Mouse (Mus musculus) hindbrain, embryonic 15.5 days (tissue): ENCODE measurements around the gene Gm43517. TPM values are rescaled to one million over a fixed set of nuclear protein-coding genes. Genes with fewer than 3 reads are reported as not detected.

Experiments
- ATAC-seq: fragments of 200-750 bp; cut with Nextera tagmentation; 2 replicates; pipeline ENCODE4 v1.8.0; 2017; ENCODE audit warnings: low read depth, moderate number of reproducible peaks, moderate TSS enrichment; ENCODE audit not compliant: low FRiP score
- H3K27ac ChIP-seq: fragments of 300-500 bp; sonication (generic); replicated peaks from 2 replicates; pipeline ENCODE4 v1.5.1; 2015; ENCODE audit warnings: mild to moderate bottlenecking, inconsistent platforms
- H3K27me3 ChIP-seq: fragments of 300-500 bp; sonication (generic); 2 replicates; pipeline ENCODE4 v1.6.1; 2015; ENCODE audit warnings: control low read depth, inconsistent platforms
- H3K36me3 ChIP-seq: fragments of 300-500 bp; sonication (generic); 2 replicates; pipeline ENCODE4 v1.6.1; 2015; ENCODE audit warnings: control low read depth, inconsistent platforms
- H3K4me1 ChIP-seq: fragments of 300-500 bp; sonication (generic); replicated peaks from 2 replicates; pipeline ENCODE4 v1.6.1; 2015; ENCODE audit warnings: control low read depth, inconsistent platforms
- H3K4me2 ChIP-seq: fragments of 300-500 bp; sonication (generic); 2 replicates; pipeline ENCODE4 v1.6.1; 2015; ENCODE audit warnings: moderate library complexity, mild to moderate bottlenecking, inconsistent platforms
- H3K4me3 ChIP-seq: fragments of 300-500 bp; sonication (generic); 2 replicates; pipeline ENCODE4 v1.5.1; 2015; ENCODE audit warnings: mild to moderate bottlenecking, inconsistent platforms
- H3K9ac ChIP-seq: fragments of 300-500 bp; sonication (generic); 2 replicates; pipeline ENCODE4 v1.6.1; 2015; ENCODE audit warnings: inconsistent platforms
- H3K9me3 ChIP-seq: fragments of 300-500 bp; sonication (generic); 2 replicates; pipeline ENCODE4 v1.6.1; 2016; ENCODE audit warnings: control low read depth, inconsistent platforms
- WGBS: fragments of 180-500 bp; shearing (Covaris S2); methylation state at CpG from one replicate; pipeline ENCODE4 v1.1.7; 2015; 5-methylcytosine and 5-hydroxymethylcytosine counted together
- polyA plus RNA-seq: library from polyadenylated mRNA; unstranded; fragments of >200 nt; fragmentation: Nextera tagmentation; extraction: Ambion mirVana; gene quantifications from 2 replicates; pipeline ENCODE4 v1.2.1, GENCODE M21; 2015

Gm43517 gene
- polyA plus RNA-seq, 1 experiment from 2014 or later: not detected

DNA sequence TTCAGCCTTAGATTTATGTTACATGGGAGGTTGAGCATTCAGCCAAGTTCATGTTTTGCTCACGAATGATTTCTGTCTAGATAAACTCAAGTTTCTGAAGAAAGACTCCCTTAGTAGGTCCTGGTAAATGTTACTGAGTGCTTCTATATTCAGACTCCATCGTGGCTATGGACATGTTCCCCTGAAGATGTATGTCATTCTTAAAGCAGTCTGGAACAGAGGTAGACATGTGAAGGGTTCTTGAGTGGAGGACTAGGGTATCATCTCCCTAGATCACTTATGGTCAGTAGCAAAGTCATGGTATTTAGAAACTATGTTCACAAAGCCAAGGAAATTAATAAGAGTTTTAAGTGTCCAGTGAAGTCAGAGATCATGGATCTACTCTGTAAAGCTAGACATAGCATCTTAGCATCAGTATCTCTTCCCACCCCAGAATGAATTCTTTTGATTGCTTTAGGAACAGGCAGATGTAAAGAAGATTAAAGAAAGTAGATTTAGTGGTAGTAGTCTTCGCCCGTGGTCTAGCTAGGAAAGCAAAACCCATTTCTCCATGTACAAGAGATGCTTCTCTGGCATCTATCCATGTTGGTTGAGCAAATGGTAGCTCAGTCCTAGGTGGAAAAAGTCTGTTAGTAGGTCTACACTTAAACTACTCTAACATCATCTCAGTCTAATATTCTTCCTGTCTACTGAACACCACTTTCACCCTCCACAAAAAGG, 12.6 kb downstream of the Gm43517 start:
- ATAC-seq: no peak
- Histone ChIP-seq H3K36me3 (no peaks in the 10 kb centered on the region), H3K27me3 (peaks cover 69% of the 10 kb centered on the region), H3K4me2 (no peak overlapping the region), H3K4me3 (no peak overlapping the region), H3K9me3 (no peaks in the 10 kb centered on the region), H3K9ac (no peak overlapping the region), H3K4me1 (peaks cover 10% of the 10 kb centered on the region), H3K27ac (no peak overlapping the region)
- WGBS: 23% methylated on average over 4 of the region's 4 CpGs

DNA sequence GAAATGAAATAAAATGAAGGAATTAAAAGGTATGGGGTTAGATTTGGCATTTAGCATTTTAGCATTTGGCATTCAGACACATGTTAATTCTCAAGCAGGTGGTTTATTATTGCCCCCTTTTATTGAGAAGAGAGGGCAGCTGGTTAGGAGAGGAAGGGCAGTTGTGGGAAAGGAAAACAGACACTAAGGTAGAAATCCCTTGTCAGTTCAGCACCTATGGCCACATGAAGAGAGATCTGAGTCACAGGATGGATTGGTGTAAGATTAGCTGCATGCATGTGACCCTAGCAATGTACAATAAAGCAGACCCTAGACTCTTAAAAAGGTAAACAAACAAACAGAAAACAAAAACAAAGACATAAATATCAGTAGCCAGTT, 13.2 kb downstream of the Gm43517 start:
- ATAC-seq: no peak

DNA sequence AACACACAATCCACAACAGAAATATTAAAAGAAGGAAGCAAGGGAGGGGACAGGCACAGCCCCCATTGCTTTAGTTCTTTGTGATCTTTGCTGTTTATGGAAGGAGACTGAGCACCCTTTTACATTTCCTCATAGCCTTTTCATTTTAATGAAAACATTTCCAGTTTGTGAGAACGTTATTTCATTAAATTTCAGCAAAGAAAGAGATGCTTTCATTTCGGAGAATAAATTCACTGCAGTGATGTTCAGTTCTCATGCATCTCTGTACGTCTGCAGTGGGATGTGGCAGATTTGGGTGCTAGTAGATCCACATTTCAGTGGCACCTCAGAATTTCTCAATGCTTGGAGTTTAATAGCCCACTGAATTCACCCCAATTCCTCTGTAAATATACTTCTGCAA, 13.7 kb downstream of the Gm43517 start:
- no peaks in the 10 kb centered on the region for H3K9me3 ChIP-seq
- WGBS: 22% methylated on average over 3 of the region's 3 CpGs
- no peaks in the 10 kb centered on the region for H3K36me3 ChIP-seq
- no peak overlapping the region for H3K27ac ChIP-seq
- H3K4me1 ChIP-seq: peaks cover 10% of the 10 kb centered on the region
- peaks cover 74% of the 10 kb centered on the region for H3K27me3 ChIP-seq
- H3K4me3 ChIP-seq: no peak overlapping the region
- H3K9ac ChIP-seq: no peak overlapping the region
- ATAC-seq: no peak
- no peak overlapping the region for H3K4me2 ChIP-seq

More for the DNA sequence above, 13.2 kb downstream of the Gm43517 start:
- Histone ChIP-seq H3K4me3 (no peak overlapping the region), H3K9me3 (no peaks in the 10 kb centered on the region), H3K4me2 (no peak overlapping the region), H3K36me3 (no peaks in the 10 kb centered on the region), H3K27ac (no peak overlapping the region), H3K9ac (no peak overlapping the region), H3K4me1 (peaks cover 10% of the 10 kb centered on the region), H3K27me3 (peaks cover 72% of the 10 kb centered on the region)

DNA sequence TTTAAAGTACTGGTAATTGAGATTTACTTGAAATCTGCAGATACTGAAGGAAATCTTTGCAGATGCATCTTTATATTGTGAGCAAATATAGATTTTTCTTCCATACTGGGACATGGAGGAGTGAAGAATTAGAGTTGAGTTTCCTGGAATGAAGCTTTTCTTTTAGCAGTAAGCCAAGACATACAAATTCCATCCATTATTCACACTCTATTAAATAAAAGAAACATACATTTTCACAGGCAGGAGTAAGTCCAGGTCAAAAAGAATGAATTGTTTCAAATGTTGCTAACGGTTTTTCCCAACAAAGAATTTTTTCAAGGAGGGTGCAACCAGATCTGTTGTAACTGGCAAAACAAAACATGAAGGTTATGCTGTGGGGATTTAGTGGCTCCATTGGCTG, 14.6 kb downstream of the Gm43517 start:
- H3K9me3 ChIP-seq: no peaks in the 10 kb centered on the region
- H3K9ac ChIP-seq: no peak overlapping the region
- H3K27ac ChIP-seq: no peak overlapping the region
- no peaks in the 10 kb centered on the region for H3K36me3 ChIP-seq
- ATAC-seq: no peak
- 7% methylated on average over 1 of the region's 1 CpGs for whole genome bisulfite sequencing
- peaks cover 73% of the 10 kb centered on the region for H3K27me3 ChIP-seq
- H3K4me2 ChIP-seq: no peak overlapping the region
- H3K4me1 ChIP-seq: peaks cover 10% of the 10 kb centered on the region
- H3K4me3 ChIP-seq: no peak overlapping the region

DNA sequence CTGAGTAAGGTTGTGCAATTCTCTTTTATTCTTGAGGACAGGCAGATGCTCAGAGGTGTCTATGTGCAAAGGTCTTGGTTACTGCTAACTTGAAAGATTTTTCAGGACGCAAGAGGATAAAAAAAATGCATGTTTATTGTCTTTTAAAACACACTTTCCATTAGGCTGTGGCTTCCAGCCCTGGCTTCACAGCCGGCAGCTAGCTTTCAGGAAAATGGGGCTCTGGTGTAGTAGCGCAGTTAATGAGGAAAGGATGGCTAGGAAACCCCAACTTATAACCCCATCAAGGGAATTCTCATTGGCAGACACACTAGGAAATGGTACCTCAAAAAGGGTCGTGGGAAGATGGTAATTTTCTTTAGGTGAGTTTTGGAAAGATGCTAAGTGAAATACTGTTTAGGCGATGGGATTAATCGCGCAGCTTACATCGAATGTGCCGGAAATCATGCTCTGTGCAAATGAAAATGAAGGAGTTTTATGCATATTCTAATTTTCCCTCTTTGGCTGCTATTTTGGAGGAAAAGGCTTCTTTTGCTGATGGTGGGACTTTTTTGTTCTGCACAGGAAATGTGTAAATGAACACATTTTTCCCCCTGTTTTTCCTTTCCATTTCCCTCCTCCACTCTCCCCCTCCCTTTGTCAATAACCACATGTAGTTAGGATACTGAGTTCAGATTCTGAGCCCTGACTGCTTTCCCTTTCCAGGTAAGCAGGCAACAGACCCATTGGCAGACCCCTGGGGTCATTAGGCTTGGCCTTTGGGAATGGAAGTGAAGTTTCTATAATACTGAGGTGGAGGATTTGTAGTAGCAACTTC, 15.3 kb downstream of the Gm43517 start:
- Histone ChIP-seq H3K4me2 (peak overlapping the region; percentile 75), H3K9me3 (no peaks in the 10 kb centered on the region), H3K9ac (no peak overlapping the region), H3K4me3 (peak overlapping the region; percentile 38), H3K36me3 (no peaks in the 10 kb centered on the region), H3K27ac (no peak overlapping the region), H3K27me3 (peaks cover 72% of the 10 kb centered on the region), H3K4me1 (peaks cover 10% of the 10 kb centered on the region)
- ATAC-seq: no peak
- 3% methylated on average over 9 of the region's 9 CpGs for WGBS

DNA sequence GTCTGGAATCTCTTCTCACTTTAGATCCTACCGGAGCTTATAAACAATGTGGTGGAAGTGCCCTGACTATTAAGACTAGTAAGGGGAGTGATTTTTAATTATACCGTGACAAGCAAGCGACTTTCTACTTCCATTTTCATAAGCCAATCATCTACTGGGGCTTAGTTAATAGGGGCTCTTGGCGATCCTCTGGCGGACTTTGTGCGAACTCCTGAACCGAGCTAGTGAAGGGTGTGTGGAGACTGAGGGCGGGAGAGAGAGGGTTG, 15.8 kb downstream of the Gm43517 start:
- H3K27ac ChIP-seq: no peak overlapping the region
- no peaks in the 10 kb centered on the region for H3K9me3 ChIP-seq
- peak; percentile 76 for ATAC-seq
- H3K9ac ChIP-seq: no peak overlapping the region
- peaks cover 69% of the 10 kb centered on the region for H3K27me3 ChIP-seq
- H3K36me3 ChIP-seq: no peaks in the 10 kb centered on the region
- H3K4me2 ChIP-seq: peak overlapping the region; percentile 75
- 0% methylated on average over 8 of the region's 8 CpGs for WGBS
- peak overlapping the region; percentile 38 for H3K4me3 ChIP-seq
- H3K4me1 ChIP-seq: peaks cover 10% of the 10 kb centered on the region

DNA sequence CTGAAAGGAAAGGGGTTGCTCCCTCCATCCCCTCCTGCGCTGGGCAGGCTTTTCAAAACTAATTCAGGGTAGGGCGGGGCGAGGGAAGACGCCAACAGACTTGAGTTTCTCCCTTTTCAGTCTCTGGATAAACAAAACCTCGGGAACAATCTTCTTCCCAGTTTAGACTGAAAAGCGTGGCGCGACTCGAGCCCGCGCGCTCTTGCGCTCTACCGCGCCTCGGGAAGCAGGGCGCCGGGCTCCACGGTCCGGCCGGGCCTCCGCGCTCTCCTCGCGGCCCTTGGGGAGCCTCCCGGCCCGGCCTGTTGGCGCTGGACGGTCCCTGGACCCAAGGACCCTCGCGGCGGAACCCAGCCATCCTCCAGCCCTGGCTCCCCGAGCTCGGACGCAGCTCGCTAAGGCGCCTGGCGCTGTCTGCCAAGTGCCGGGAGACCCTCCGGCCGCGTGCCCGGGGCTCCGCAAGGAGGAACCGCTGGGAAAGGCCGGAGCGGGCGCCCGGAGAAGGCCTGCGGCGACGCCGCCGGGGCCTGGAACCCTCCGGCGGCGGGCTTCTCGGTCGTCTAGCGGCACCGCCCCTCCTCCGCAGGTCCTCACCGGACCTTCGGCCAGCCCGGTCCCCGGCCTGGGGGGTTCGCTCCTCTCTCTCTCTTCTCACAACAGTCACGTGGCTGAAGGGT, 16.3 kb downstream of the Gm43517 start:
- WGBS: under 1% methylated on average over 56 of the region's 68 CpGs
- peaks cover 10% of the 10 kb centered on the region for H3K4me1 ChIP-seq
- no peaks in the 10 kb centered on the region for H3K9me3 ChIP-seq
- H3K27me3 ChIP-seq: peaks cover 66% of the 10 kb centered on the region
- no peak overlapping the region for H3K27ac ChIP-seq
- peak overlapping the region; percentile 75 for H3K4me2 ChIP-seq
- H3K9ac ChIP-seq: peak overlapping the region; percentile 11; the same call in 1 of the 2 replicates
- no peaks in the 10 kb centered on the region for H3K36me3 ChIP-seq
- peak; percentile 78 for ATAC-seq
- H3K4me3 ChIP-seq: peak overlapping the region; percentile 38

DNA sequence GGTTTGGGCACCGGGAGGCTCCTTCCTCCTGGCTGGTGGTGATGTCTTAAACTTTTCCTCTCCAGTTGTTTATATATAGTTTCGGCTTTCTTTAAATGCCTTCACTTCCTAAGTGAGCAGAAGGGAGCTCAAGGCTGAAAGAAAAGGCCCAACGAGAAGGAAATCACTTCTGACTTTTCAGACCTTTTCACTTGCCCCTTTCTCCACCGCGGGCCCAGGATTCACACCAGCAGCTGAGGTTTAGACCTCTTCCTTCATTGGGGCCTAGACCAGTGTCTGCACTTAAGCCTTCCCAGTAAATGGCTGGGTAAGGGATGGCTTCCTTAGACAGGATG, 16.8 kb downstream of the Gm43517 start:
- Histone ChIP-seq H3K4me2 (peak overlapping the region; percentile 75), H3K36me3 (no peaks in the 10 kb centered on the region), H3K9me3 (no peaks in the 10 kb centered on the region), H3K27ac (no peak overlapping the region), H3K27me3 (peaks cover 63% of the 10 kb centered on the region), H3K4me3 (peak overlapping the region; percentile 38), H3K4me1 (peaks cover 10% of the 10 kb centered on the region), H3K9ac (no peak overlapping the region)
- ATAC-seq: no peak
- WGBS: 2% methylated on average over 5 of the region's 5 CpGs

DNA sequence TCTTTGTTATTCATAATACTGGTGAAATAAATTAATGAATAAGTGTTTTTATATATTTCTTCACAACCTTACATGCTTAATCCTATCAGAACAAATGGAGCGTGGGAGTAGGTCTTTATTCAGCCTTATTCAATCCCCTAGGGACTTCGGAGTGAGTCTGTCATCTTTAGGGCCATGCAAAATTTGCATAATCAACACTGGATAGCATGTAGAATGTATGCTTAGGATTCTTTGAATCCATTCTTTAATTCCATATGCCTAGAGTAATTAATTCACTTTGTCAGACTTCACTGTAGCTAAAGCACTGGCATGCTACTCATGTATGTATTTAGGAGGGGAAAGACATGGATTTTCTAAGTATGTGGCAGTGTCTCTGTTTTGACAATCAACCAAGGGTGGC, 24.9 kb downstream of the Gm43517 start:
- peaks cover 3% of the 10 kb centered on the region for H3K27me3 ChIP-seq
- H3K4me1 ChIP-seq: no peaks in the 10 kb centered on the region
- H3K36me3 ChIP-seq: no peaks in the 10 kb centered on the region
- no peak overlapping the region for H3K27ac ChIP-seq
- WGBS: 53% methylated on average over 2 of the region's 2 CpGs
- H3K9ac ChIP-seq: no peak overlapping the region
- H3K9me3 ChIP-seq: no peaks in the 10 kb centered on the region
- H3K4me2 ChIP-seq: no peak overlapping the region
- no peak overlapping the region for H3K4me3 ChIP-seq
- ATAC-seq: no peak

DNA sequence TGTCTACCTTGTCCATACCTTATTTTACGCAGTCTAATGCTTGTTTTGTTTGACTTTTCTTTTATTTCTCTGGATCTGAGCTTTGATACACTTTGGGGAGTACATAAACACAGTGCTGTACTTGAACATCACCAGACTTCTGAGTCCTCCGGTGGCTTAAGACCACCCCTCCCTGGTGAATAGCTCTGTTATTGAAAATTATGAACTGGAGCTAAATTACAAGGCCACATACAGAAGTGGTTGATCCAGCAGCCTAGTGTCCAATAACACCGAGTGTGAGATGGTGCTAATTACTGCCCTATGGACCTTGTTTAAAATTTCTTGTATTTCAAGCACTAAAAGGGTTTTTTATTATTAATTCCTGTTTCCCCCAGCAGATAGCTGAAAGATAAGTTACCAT, 33.0 kb downstream of the Gm43517 start:
- Histone ChIP-seq H3K4me2 (no peak overlapping the region), H3K4me3 (no peak overlapping the region), H3K9ac (no peak overlapping the region), H3K36me3 (no peaks in the 10 kb centered on the region), H3K27me3 (no peaks in the 10 kb centered on the region), H3K4me1 (no peaks in the 10 kb centered on the region), H3K9me3 (no peaks in the 10 kb centered on the region), H3K27ac (no peak overlapping the region)
- no peak for ATAC-seq
- 85% methylated on average over 3 of the region's 3 CpGs for WGBS
